Comparison of ENCODE assay signal across 9 mouse cellular contexts in genomic region chrX:137141669-137142068, GRCm38 (mm10). TPM values are rescaled to one million over a fixed set of nuclear protein-coding genes. Genes with fewer than 3 reads are reported as not detected.
DNase-seq lines count a peak whose midpoint lies in the region; ATAC-seq and TF ChIP-seq lines count a peak whose summit lies in the region.
"Had no signal": no experiment of that assay in that cellular context is flagged by ENCODE, and none has a peak within 500 bp of the region (broad histone marks: within the 10 kb centered on the region; RNA-seq: fewer than 3 reads in every experiment).

No protein-coding gene starts in this region.

- H3K27ac ChIP-seq in liver, adult 2 months (replicated peaks; ENCODE audit: insufficient read depth, low read depth, low read length) = no peak overlapping the region
- H3K27ac ChIP-seq in liver, embryonic 11.5 days (ENCODE audit: low read depth, low read length) = no peak overlapping the region
- H3K27ac ChIP-seq in layer of hippocampus, adult 2 months = no peak overlapping the region

- WGBS in liver, adult 2 months = 3% methylated on average over 6 of the region's 6 CpGs
- WGBS in liver, embryonic 11.5 days = 15% methylated on average over 6 of the region's 6 CpGs

- no peaks in the 10 kb centered on the region for H3K9me3 ChIP-seq in liver, embryonic 11.5 days (ENCODE audit: control insufficient read depth, low read length)

- H3K9ac ChIP-seq in liver, adult 2 months (ENCODE audit: low read depth, low read length) = no peak overlapping the region
- H3K9ac ChIP-seq in liver, embryonic 11.5 days (ENCODE audit: low read depth, low read length) = no peak overlapping the region

- peak; percentile 75 for TF ChIP-seq CTCF in liver, adult 2 months (IDR thresholded peaks at IDR 0.05; ENCODE audit: low read depth, low read length)
- peak; percentile 87 for TF ChIP-seq CTCF in layer of hippocampus, adult 2 months (conservative IDR thresholded peaks at IDR 0.05)

- no peak overlapping the region for H3K4me3 ChIP-seq in liver, adult 2 months (ENCODE audit: insufficient read depth, low read depth, low read length)
- H3K4me3 ChIP-seq in liver, embryonic 11.5 days (ENCODE audit: low read depth, low read length) = no peak overlapping the region
- no peak overlapping the region for H3K4me3 ChIP-seq in layer of hippocampus, adult 2 months
- H3K4me3 ChIP-seq: megakaryocyte, embryonic 14.5 days had no signal

- H3K27me3 ChIP-seq in liver, adult 2 months (ENCODE audit: control insufficient read depth, insufficient read depth, low read length) = no peaks in the 10 kb centered on the region
- no peaks in the 10 kb centered on the region for H3K27me3 ChIP-seq in liver, embryonic 11.5 days (replicated peaks; ENCODE audit: control insufficient read depth, insufficient read depth, low read length)

- no peaks in the 10 kb centered on the region for H3K79me2 ChIP-seq in liver, adult 2 months (ENCODE audit: control insufficient read depth, insufficient read depth, low read length)

- H3K36me3 ChIP-seq in liver, adult 2 months (ENCODE audit: control insufficient read depth, insufficient read depth, low read length) = no peaks in the 10 kb centered on the region
- no peaks in the 10 kb centered on the region for H3K36me3 ChIP-seq in liver, embryonic 11.5 days (ENCODE audit: control insufficient read depth, insufficient read depth, low read length)

- peak; percentile 38 for DNase-seq in liver, adult 2 months (ENCODE audit: extremely low read depth, low read depth, low spot score)
- no peak for DNase-seq in liver, embryonic 11.5 days (ENCODE audit: low spot score)
- peak; percentile 73 for DNase-seq in MN1 (ENCODE audit: low spot score)
- DNase-seq in cerebellum, adult 8-10 months = peak; percentile 37
- peak; percentile 8 to 18 for DNase-seq in frontal cortex, postnatal 25 days (ENCODE audit: low spot score in 2 of 2)
- DNase-seq in layer of hippocampus, adult 2 months (ENCODE audit: low spot score in 2 of 2) = peak; percentile 53 to 68
- DNase-seq in telencephalon, adult 2 months (ENCODE audit: low read depth, low spot score) = peak; percentile 34

- TF ChIP-seq POLR2A in liver, adult 2 months (IDR thresholded peaks at IDR 0.05; ENCODE audit: extremely low read depth, insufficient read depth, low read length) = no peak

- no peak overlapping the region for H3K4me2 ChIP-seq in liver, embryonic 11.5 days

- H3K4me1 ChIP-seq in liver, adult 2 months (ENCODE audit: control insufficient read depth, insufficient read depth, low read length) = no peaks in the 10 kb centered on the region
- no peaks in the 10 kb centered on the region for H3K4me1 ChIP-seq in liver, embryonic 11.5 days (replicated peaks; ENCODE audit: control insufficient read depth, insufficient read depth, low read length)
- H3K4me1 ChIP-seq: megakaryocyte, embryonic 14.5 days had no signal

- no peak for ATAC-seq in liver, embryonic 11.5 days (replicated peaks; ENCODE audit: low FRiP score)
- ATAC-seq in megakaryocyte, adult 5-6 weeks (ENCODE audit: poor library complexity, severe bottlenecking) = peak; percentile 93

RNA-seq across cellular contexts. Expression of gene Esx1, which starts 19.8 kb away (rescaled TPM):
- not detected in 2 replicates for total RNA-seq in liver, adult 2 months (2014; rRNA removed)
- polyA plus RNA-seq in liver, adult 2 months (2012; rRNA removed) = not detected in 2 replicates
- polyA plus RNA-seq in liver, embryonic 11.5 days (2014; fragmentation: Nextera tagmentation; extraction: Ambion mirVana) = not detected in 2 replicates
- total RNA-seq in layer of hippocampus, adult 2 months (2021) = not detected
- total RNA-seq in megakaryocyte, adult 5-6 weeks (2015) = not detected in 2 replicates
- total RNA-seq in megakaryocyte, adult 5-6 weeks (2017) = not detected in 2 replicates
